Mouse (Mus musculus) layer of hippocampus, postnatal 36 days (tissue): Measurements from ENCODE around the gene Vmn1r77. TPM values are rescaled to one million over a fixed set of nuclear protein-coding genes. Genes with fewer than 3 reads are reported as not detected.
"Not testable (repeated sequence)": the region's sequence is repeated elsewhere in the genome, so short reads cannot be mapped to it uniquely, and the experiment has no call there.

ENCODE experiments used
- DNase-seq, 2 experiments: peaks; one replicate each; pipeline ENCODE4 v3.0.0; 2022
- total RNA-seq, 2 experiments: library from RNA; stranded (reverse); gene quantifications; 2 replicates each; pipeline ENCODE4 v1.2.3; 2021

The Vmn1r77 gene
- total RNA-seq = not detected

DNA sequence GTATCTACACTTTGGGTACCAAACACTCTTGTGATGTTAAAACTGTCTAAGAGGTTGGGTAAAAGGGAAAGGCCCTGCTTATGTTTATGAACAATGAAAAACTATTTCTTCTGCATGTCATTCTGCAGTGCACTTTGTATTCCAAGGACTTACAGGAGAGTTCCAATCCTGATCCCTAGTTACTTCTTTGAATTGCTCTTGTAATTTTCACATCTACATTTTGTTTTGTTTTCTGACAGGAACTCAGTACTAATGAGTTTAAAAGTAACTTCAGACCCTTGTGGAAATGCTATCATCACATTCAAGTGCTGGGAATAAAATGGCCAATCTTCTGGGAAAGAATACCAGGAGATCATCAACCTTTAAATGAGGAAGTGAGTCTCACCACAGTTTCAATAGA is at the start of gene Vmn1r77:
Vmn1r77 (plus strand) TSS at position 301 of the 400 bp plus-strand sequence.
- DNase-seq = not testable (repeated sequence)

DNA sequence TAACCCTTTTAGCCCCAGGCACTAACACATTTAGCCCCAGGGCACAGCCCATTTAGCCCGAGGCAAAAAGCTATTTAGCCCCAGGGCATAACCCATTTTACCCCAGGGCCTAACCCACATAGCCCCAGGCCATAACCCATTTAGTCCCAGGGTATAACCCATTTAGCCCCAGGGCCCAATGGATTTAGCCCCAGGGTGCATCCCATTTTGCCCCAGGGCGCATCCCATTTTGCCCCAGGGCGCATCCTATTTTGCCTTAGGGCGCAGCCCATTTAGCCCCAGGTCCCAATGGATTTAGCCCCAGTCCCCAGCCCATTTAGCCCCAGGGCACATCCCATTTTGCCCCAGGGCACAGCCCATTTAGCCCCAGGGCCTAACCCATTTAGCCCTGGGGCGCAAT is 25.1 kb upstream of the Vmn1r77 start:
- not testable (repeated sequence) for DNase-seq

DNA sequence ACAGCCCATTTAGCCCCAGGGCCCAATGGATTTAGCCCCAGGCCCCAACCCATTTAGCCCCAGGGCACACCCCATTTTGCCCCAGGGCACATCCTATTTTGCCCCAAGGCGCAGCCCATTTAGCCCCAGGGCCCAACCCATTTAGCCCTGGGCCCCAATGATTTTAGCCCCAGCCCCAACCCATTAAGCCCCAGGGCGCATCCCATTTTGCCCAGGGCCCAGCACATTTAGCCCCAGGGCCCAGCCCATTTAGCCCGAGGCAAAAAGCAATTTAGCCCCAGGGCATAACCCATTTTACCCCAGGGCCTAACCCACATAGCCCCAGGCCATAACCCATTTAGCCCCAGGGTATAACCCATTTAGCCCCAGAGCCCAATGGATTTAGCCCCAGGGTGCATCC is 24.2 kb upstream of the Vmn1r77 start:
- not testable (repeated sequence) for DNase-seq

DNA sequence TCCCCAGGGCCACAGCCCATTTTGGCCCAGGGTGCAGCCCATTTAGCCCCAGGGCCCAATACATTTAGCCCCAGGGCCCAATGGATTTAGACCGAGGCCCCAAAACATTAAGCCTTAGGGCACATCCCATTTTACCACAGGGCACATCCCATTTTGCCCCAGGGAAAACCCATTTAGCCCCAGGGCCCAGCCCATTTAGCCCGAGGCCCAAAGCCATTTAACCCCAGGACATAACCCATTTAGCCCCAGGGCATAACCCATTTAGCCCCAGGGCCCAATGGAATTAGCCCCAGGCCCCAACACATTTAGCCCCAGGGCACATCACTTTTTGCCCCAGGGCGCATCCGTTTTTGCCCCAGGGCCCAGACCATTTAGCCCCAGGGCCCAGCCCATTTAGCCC is 23.4 kb upstream of the Vmn1r77 start:
- no peak for DNase-seq

DNA sequence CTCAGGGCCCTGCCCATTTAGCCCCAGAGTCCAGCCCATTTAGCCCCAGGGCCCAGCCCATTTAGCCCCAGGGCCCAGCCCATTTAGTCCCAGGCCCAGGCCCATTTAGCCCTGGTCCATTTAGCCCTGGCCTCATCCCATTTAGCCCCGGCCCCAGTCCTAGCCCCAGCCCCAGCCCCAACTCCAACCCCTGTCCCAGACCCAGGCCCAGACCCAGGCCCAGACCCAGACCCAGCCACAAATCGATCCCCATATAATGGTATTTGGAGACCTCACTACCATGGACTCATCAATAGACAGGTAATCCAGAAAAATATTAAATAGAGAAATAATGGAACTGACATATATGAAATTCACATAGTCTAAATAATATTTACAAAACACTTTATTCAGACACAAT is 18.7 kb upstream of the Vmn1r77 start:
- DNase-seq = not testable (repeated sequence)

DNA sequence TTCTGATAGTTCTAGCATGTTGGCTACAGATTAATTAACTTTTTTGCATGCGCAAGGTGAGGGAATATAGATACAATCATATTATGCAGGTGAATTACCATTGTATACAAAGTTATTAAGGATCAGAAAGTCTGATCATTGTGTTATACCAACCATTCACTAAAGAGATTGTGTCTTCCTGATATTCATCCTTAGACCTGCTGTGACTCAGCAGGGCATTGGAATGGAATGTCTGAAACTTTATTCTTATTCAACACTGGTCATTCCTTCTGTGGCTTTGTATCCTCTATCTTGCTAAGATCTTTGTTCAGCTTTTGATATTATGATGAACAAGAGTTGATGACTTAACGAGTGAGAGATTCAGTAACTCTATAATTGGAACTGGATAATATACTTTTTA is 4.1 kb downstream of the Vmn1r77 start:
- DNase-seq = no peak

Other genes starting within 250 kb of the Vmn1r77 start
- gene Vmn1r74, start 202.8 kb upstream of the Vmn1r77 start, total RNA-seq = not detected
- not detected for gene Vmn1r75, start 162.1 kb upstream of the Vmn1r77 start, total RNA-seq
- gene Vmn1r76, start 98.5 kb upstream of the Vmn1r77 start, total RNA-seq = not detected
- gene Vmn1r78, start 113.5 kb downstream of the Vmn1r77 start, total RNA-seq = not detected
- not detected for gene Vmn1r79, start 134.5 kb downstream of the Vmn1r77 start, total RNA-seq
- gene Vmn1r80, start 152.5 kb downstream of the Vmn1r77 start, total RNA-seq = not detected
- not detected for gene Vmn1r81, start 231.5 kb downstream of the Vmn1r77 start, total RNA-seq